Mouse (Mus musculus): Measurements from ENCODE around the gene Rnaseh2a.

DNA sequence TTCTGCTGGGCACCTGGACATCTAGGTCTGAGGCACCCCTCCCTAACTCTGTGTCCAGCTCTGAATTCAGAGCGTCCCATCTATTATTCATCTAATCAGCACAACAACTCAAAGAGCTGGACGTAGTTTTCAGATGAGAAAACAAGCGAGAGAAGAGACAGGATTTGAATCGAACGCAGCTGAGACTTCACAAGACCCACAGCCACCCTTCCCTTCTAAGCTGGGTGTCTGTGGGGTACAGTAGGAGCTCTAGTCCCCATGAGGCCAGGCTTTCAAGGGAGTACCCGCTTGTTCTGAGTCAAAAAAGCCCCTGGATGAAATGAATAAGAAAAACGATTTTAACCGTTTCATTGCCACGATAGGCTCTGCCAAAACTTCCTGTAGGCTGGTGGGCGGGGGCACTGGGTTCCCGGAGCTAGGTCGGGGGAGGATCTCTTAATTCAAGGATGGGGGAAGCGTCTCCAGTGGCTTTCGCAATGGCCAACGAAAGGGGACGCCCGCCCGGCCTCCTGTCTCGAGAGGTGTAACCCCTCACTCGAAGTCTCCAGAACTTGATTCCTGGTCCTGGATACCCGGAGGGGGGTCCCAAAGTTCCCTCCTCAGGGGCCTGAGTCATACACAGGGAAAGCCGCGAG is 15.6 kb upstream of the Rnaseh2a start:
- TF ChIP-seq POLR2A (IDR thresholded peaks at IDR 0.05; ENCODE audit: control insufficient read depth, low read depth, low read length) (no peak), CTCF (IDR thresholded peaks at IDR 0.05; ENCODE audit: control insufficient read depth, insufficient read depth, insufficient replicate concordance, low read depth, low read length) (no peak)
